Comparison of ENCODE assay signal across 9 mouse cellular contexts in genomic region chr7:100918176-100918575, GRCm38 (mm10). TPM values are rescaled to one million over a fixed set of nuclear protein-coding genes. Genes with fewer than 3 reads are reported as not detected.
DNase-seq lines count a peak whose midpoint lies in the region; ATAC-seq lines count a peak whose summit lies in the region.
"Had no signal": no experiment of that assay in that cellular context is flagged by ENCODE, and none has a peak within 500 bp of the region (broad histone marks: within the 10 kb centered on the region; RNA-seq: fewer than 3 reads in every experiment).

No protein-coding gene starts in this region.

- WGBS in heart, embryonic 13.5 days, result 8% methylated on average over 9 of the region's 9 CpGs
- 42% methylated on average over 9 of the region's 9 CpGs for WGBS in liver, embryonic 11.5 days

- no peaks in the 10 kb centered on the region for H3K27me3 ChIP-seq in heart, embryonic 13.5 days (replicated peaks)
- H3K27me3 ChIP-seq in liver, embryonic 11.5 days (replicated peaks; ENCODE audit: control insufficient read depth, insufficient read depth, low read length), result no peaks in the 10 kb centered on the region

- DNase-seq in embryo, embryonic 11 days, result peak; percentile 33
- DNase-seq in embryo, embryonic 9.5 days (ENCODE audit: extremely low spot score), result no peak
- peak; percentile 68 to 70 for DNase-seq in adrenal gland, adult 18-20 months (ENCODE audit: low spot score in 2 of 2)
- DNase-seq in liver, embryonic 11.5 days (ENCODE audit: low spot score), result no peak
- DNase-seq in cerebellum, adult 11 months, result no peak
- DNase-seq in layer of hippocampus, adult 11-12 months (ENCODE audit: low spot score), result no peak

- peaks cover 99% of the 10 kb centered on the region for H3K4me1 ChIP-seq in heart, embryonic 13.5 days
- H3K4me1 ChIP-seq in liver, embryonic 11.5 days (replicated peaks; ENCODE audit: control insufficient read depth, insufficient read depth, low read length), result peaks cover 39% of the 10 kb centered on the region

- H3K9ac ChIP-seq in heart, embryonic 13.5 days, result peak overlapping the region; percentile 74
- no peak overlapping the region for H3K9ac ChIP-seq in liver, embryonic 11.5 days (ENCODE audit: low read depth, low read length)

- H3K27ac ChIP-seq in heart, embryonic 13.5 days (replicated peaks), result peak overlapping the region; percentile 84
- H3K27ac ChIP-seq in liver, embryonic 11.5 days (ENCODE audit: low read depth, low read length), result no peak overlapping the region

- peaks cover 40% of the 10 kb centered on the region for H3K36me3 ChIP-seq in heart, embryonic 13.5 days
- H3K36me3 ChIP-seq in liver, embryonic 11.5 days (ENCODE audit: control insufficient read depth, insufficient read depth, low read length), result peaks cover 6% of the 10 kb centered on the region; the same call in 1 of the 2 replicates

- H3K4me2 ChIP-seq in heart, embryonic 13.5 days, result peak overlapping the region; percentile 57
- peak overlapping the region; percentile 3; the same call in 1 of the 2 replicates for H3K4me2 ChIP-seq in liver, embryonic 11.5 days

- H3K4me3 ChIP-seq in heart, embryonic 13.5 days, result no peak overlapping the region
- no peak overlapping the region for H3K4me3 ChIP-seq in liver, embryonic 11.5 days (ENCODE audit: low read depth, low read length)

- ATAC-seq in heart, embryonic 13.5 days (ENCODE audit: extremely low read depth, insufficient number of reproducible peaks, low FRiP score, low TSS enrichment), result no peak; the same call in 1 of the 2 replicates
- ATAC-seq in liver, embryonic 11.5 days (replicated peaks; ENCODE audit: low FRiP score), result no peak
- ATAC-seq in CD4-positive, CD25-positive, alpha-beta regulatory T cell, adult 4 months, result no peak

- H3K9me3 ChIP-seq in heart, embryonic 13.5 days, result no peaks in the 10 kb centered on the region
- H3K9me3 ChIP-seq in liver, embryonic 11.5 days (ENCODE audit: control insufficient read depth, low read length), result no peaks in the 10 kb centered on the region

RNA-seq across cellular contexts. Expression of gene Arhgef17, which starts 13.7 kb away (rescaled TPM):
- total RNA-seq in adrenal gland, adult 18-20 months (2021), result 10 to 100 TPM; 50.4 to 79.5 TPM
- polyA plus RNA-seq in heart, embryonic 13.5 days (2015; fragmentation: Nextera tagmentation; extraction: Ambion mirVana), result 5.2 and 5.7 TPM in 2 replicates
- 4.5 and 5.4 TPM in 2 replicates for polyA plus RNA-seq in liver, embryonic 11.5 days (2014; fragmentation: Nextera tagmentation; extraction: Ambion mirVana)
- polyA plus RNA-seq in CD4-positive, CD25-positive, alpha-beta regulatory T cell, adult 4 months (2017; shearing (Covaris generic)), result not detected
- total RNA-seq: neutrophil, adult 5-6 weeks had no signal

RNA-seq across cellular contexts. Expression of gene Relt, which starts 54.9 kb away (rescaled TPM):
- 1 to 10 TPM; 2.1 to 3.5 TPM for total RNA-seq in adrenal gland, adult 18-20 months (2021)
- polyA plus RNA-seq in heart, embryonic 13.5 days (2015; fragmentation: Nextera tagmentation; extraction: Ambion mirVana), result 2.9 and 3.7 TPM in 2 replicates
- polyA plus RNA-seq in liver, embryonic 11.5 days (2014; fragmentation: Nextera tagmentation; extraction: Ambion mirVana), result 14.6 and 17.0 TPM in 2 replicates
- 10 to 100 TPM; 16.4 to 24.4 TPM for polyA plus RNA-seq in CD4-positive, CD25-positive, alpha-beta regulatory T cell, adult 4 months (2017; shearing (Covaris generic))

RNA-seq across cellular contexts. Expression of gene P2ry6, which starts 56.3 kb away (rescaled TPM):
- 1 to 10 TPM; 3.1 to 5.4 TPM for total RNA-seq in adrenal gland, adult 18-20 months (2021)
- 4.3 and 4.6 TPM in 2 replicates for polyA plus RNA-seq in heart, embryonic 13.5 days (2015; fragmentation: Nextera tagmentation; extraction: Ambion mirVana)
- 4.1 and 4.3 TPM in 2 replicates for polyA plus RNA-seq in liver, embryonic 11.5 days (2014; fragmentation: Nextera tagmentation; extraction: Ambion mirVana)
- not detected for polyA plus RNA-seq in CD4-positive, CD25-positive, alpha-beta regulatory T cell, adult 4 months (2017; shearing (Covaris generic))

Comparison
In these comparisons a context has a peak if more than half of its experiments do, and no peak if none do; other contexts are left out.
1. DNase-seq: peak in embryo, embryonic 11 days (single experiment) and adrenal gland, adult 18-20 months (2 of 2); none in embryo, embryonic 9.5 days (single experiment), liver, embryonic 11.5 days (single experiment), cerebellum, adult 11 months (single experiment) and layer of hippocampus, adult 11-12 months (single experiment).